Mouse (Mus musculus): ENCODE measurements around the gene Aktip. TPM values are rescaled to one million over a fixed set of nuclear protein-coding genes. Genes with fewer than 3 reads are reported as not detected.

Gene Aktip
- polyA plus RNA-seq, 1 experiment from 2014 or later = 75.7 TPM

Other genes with a start within 250 kb of the Aktip start
- 7.2 and 8.2 TPM in 2 replicates for gene Rbl2, start 129.9 kb downstream of the Aktip start, polyA plus RNA-seq (2016; fragmentation: Nextera tagmentation; extraction: Ambion mirVana)
- 9.8 and 11.4 TPM in 2 replicates for gene Rpgrip1l, start 113.3 kb upstream of the Aktip start, polyA plus RNA-seq (2016; fragmentation: Nextera tagmentation; extraction: Ambion mirVana)
- 88.3 TPM in 2 replicates for gene Fto, start 113.5 kb upstream of the Aktip start, polyA plus RNA-seq (2016; fragmentation: Nextera tagmentation; extraction: Ambion mirVana)